Mouse (Mus musculus): ENCODE data around the gene Smarcd3.

Gene Smarcd3

GRCm38 (mm10) chr5:24623986-24624821 lies at the start of gene Smarcd3:
Smarcd3 (minus strand) TSS chr5:24624411.
- in situ Hi-C loops (cut with MseI, MboI): no loop called here

GRCm38 (mm10) chr5:24661457-24661856 lies 37.2 kb upstream of the Smarcd3 start:
- in situ Hi-C loops (cut with MseI, MboI): no loop called here

DNA sequence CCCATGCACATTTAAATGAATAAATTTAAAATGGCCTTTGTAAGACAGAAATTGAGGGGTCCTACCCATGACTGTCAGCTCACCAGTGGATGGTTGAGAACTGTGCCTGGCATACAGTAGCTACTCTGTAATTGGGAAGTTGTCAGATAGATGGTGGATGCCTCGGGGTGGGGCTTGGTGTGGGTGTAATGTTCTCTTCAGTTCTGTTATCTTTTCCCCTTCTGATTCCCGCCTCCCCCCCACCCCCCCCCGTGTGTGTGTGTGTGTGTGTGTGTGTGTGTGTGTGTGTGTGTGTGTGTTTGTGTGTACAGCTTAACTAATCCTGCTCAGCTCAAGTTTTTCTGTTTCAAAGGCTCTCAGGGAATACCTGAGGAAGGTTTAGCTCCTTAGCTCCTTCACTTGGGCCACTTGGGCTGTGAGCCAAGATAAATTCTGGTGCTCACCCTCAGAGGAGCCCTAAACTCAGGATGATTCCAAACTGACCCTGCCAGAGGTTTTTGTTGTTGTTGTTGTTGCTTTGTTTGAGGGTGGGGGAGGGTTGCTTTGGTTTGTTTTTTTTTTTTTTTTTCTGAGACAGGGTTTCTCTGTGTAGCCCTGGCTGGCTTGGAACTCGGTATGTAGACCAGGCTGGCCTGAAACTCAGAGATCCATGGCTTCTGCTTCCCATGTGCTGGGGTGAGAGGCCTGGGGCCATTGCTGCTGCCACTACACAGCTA lies 35.7 kb upstream of the Smarcd3 start:
- in situ Hi-C loops (cut with MseI, MboI): no loop called here

DNA sequence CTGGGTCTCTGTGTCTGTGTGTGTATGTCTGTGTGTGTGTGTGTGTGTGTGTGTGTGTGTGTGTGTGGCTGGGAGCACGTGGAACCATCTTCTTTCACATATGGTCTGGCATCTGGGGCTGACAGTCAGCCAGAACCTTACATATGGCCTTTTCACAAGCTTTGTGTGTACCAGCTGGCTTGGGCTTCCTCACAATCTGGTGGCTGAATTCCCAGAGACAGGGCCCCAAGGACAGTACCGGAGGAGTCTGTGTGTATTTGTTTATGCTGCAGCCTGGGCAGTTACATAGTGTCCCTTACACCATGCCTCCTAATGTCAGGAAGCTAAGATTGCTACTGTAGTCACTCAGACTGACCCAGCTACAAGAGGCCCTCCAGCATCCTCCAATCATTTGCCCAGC lies 32.9 kb upstream of the Smarcd3 start:
- in situ Hi-C loops (cut with MseI, MboI): no loop called here

- in situ Hi-C loops (cut with MseI, MboI): no loop called here
These were observed 30.3 kb upstream of the Smarcd3 start for GRCm38 (mm10) chr5:24654491-24654890.

DNA sequence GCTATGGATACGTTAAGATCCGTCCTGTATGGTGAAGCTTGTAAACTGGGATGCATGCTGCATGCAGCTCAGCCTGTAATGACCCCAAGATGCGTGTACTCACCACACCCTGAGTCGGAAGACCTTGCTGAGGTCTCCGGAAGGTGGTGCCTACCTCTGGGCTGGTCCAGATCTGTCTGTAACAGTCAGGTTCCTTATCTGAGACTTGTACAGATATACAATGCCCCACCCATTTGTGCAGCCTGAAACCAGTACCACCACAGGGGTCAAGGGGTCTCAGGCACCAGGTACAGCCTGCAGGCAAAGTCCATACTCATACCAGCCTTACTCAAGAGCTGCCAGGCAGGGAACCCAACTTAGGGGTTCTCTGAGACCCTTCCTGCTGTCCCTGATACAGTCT lies 28.6 kb upstream of the Smarcd3 start:
- in situ Hi-C loops (cut with MseI, MboI): no loop called here

- in situ Hi-C loops (cut with MseI, MboI): no loop called here
These were observed 27.8 kb upstream of the Smarcd3 start for GRCm38 (mm10) chr5:24651768-24652752.

GRCm38 (mm10) chr5:24651356-24651755 lies 27.1 kb upstream of the Smarcd3 start:
- in situ Hi-C loops (cut with MseI, MboI): no loop called here

DNA sequence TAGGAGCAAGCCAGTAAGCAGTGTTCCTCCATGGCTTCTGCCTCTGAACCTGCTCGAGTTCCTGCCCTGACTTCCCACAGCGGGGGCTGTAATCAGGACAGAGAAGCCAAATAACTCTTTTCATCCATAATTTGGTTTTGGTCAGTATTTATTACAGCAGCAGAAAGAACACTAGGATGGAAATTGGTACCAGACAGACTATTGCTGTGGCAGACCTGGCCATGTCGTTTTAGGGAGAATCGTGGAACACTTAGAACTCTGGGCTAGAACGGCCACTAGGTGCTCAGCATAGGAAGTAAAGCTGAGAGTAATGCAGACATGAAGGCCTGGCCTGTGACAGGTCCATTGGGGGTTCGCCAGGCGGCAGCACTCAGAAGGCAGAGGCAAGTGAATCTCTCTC lies 25.5 kb upstream of the Smarcd3 start:
- in situ Hi-C loops (cut with MseI, MboI): no loop called here

- in situ Hi-C loops (cut with MseI, MboI): no loop called here
These were observed 25.0 kb upstream of the Smarcd3 start for GRCm38 (mm10) chr5:24649231-24649630.

DNA sequence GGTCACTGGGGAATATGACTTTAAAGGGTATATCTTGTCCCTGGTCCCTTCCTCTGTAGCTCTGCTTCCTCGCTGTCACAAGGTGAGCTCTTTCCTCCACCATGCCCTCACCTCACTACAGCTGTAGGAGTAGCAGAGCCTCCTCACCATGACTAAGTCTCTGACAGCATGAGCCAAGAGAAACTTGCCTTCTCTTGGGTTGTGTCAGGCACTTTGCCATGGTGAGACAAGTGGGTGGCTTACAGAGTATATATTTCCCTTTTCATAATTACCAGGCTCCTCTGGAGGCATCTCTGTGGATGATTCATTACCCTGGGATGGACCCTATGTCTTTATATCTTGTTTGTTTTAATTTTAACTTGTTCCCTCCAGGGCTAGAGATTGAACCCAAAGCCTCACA lies 21.2 kb upstream of the Smarcd3 start:
- in situ Hi-C loops (cut with MseI, MboI): no loop called here

- in situ Hi-C loops (cut with MseI, MboI): no loop called here
These were observed 14.9 kb upstream of the Smarcd3 start for GRCm38 (mm10) chr5:24639081-24639480.

DNA sequence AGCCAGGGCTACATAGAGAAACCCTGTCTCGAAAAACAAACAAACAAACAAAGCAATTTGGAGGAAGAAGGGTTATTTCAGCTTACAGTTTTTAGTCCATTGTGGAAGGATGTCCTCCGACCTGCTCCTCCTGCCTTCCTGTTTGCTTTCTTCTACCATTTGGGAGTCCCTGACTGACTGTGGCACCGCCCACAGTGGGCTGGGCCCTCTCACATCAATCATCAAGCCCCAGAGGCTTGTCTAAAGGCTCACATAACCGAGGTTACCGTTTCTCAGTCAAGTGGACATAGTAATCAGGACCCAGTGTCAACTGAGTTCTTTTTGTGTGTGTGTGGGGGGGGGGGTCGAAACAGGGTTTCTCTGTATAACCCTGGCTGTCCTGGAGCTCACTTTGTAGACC lies 13.9 kb upstream of the Smarcd3 start:
- in situ Hi-C loops (cut with MseI, MboI): no loop called here

DNA sequence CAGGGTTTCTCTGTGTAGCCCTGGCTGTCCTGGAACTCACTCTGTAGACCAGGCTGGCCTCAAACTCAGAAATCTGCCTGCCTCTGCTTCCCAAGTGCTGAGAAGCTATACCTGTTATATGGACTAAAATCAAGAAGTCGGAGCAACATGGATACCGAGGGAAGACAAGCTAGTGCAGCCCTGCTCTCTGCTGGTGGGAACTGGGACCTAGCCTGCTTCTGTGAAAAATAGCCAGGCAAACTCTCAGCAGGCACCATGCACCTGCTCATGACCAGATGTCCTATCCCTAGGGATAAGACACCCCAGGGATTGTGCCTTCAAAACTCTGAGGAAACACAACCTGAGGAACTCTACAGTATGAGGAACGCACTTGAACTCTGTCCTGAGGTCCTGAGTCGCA lies 12.8 kb upstream of the Smarcd3 start:
- in situ Hi-C loops (cut with MseI, MboI): no loop called here

DNA sequence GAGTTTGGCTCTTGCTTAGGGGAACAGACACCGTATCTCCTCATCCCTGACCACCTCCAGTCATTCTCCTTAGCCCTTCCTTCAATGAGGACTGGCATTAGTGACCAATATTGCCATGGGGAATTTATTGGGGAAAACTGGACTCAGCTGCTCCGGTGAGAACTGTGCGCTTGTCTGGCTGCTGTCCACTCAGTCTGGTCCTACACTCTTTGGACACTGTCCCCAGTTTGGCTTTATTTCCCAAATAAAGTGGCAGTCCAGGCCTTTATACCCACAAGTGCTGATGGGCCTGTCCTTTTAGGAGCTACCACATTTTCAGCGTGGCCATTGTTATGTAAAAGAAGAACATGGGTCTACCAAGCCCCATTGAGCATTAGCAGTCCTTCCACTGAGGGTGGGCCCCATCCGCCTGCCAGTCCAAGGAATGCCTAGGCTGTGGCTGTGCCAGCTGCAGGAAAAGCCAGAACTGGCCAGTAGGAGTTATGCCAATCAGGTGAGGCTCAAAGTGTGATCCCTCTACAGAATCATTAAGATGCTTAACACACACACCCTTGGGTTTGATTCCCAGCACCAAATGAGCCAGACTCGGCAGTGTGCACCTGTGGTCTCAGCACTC lies 11.4 kb upstream of the Smarcd3 start:
- in situ Hi-C loops (cut with MseI, MboI): no loop called here

DNA sequence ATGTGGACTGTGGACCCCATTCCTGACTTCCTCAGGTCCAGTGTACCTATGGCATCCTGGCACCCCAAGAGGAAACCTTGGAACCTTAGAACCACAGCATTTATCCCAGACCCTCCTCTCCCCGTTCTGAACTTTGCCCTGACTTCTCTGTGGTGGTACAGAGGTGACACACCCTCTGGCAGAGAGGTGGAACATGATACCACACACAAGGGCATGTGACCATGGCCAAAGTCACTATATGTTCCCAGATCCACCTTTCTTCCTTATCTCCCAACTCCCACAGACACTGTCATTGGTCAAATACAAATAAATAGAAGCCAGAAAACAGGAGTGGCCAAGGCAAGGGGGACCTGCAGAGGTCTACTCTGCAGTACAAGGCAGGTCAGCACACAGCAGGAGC lies 10.9 kb upstream of the Smarcd3 start:
- in situ Hi-C loops (cut with MseI, MboI): no loop called here

GRCm38 (mm10) chr5:24629712-24630111 lies 5.5 kb upstream of the Smarcd3 start:
- in situ Hi-C loops (cut with MseI, MboI): no loop called here

- in situ Hi-C loops (cut with MseI, MboI): no loop called here
These were observed 560 bp upstream of the Smarcd3 start for GRCm38 (mm10) chr5:24624822-24625120.

- in situ Hi-C loops (cut with MseI, MboI): no loop called here
These were observed 898 bp downstream of the Smarcd3 start for GRCm38 (mm10) chr5:24623041-24623985.

DNA sequence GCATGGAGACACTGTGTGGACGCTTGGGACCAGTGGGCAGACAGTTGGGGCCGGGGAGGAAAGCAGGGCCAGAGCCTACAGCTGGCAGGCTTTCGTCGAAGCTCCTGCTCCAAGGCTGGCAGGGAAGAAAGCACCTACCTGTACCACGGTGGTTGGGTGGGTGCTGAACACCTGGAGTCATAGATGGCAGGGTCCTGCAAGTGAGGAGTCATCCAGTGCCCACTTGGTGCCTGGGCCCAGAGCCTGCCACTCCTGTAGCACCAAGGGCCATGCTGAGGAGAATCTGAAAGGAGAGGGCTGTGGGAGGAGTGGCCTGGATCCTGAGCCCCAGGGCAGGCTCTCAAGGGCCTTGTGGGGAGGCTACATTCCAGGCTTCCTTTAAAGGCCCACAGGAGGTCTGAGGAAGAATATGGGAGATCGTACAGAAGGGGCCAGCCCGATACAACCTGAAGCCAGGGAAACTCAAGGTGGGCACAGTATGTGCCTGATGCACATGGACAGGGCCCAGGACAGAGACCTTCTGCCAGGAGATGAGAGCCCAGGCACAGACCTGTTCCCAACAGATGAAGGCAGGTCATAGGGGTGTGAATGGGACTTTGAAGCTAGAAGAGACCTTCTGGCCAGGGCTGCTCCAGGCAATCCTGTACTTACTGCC lies 1.7 kb downstream of the Smarcd3 start:
- in situ Hi-C loops (cut with MseI, MboI): no loop called here
